Mouse (Mus musculus): ENCODE data around the gene Kcnj9. TPM values are rescaled to one million over a fixed set of nuclear protein-coding genes. Genes with fewer than 3 reads are reported as not detected.

Kcnj9 gene
- polyA plus RNA-seq, 1 experiment: not detected

DNA sequence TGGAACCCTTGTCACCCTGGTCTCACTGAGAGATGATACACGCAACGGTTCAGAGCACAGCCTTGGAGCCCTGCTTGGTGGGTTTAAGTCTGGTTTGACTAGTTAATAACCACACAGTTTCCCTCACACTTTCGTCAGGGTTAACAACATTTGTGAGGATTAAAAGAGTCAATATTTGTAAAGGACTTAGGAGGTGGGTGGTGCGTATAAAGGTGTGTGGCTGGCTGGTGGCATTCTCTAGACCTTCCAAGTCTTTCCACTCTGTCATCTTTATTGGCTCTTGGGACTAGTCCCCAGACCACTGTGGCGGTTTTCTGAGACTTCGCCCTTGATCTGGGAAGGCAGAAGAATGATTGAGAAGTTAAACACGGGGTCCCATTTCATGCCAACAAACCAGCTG, 15.7 kb upstream of the Kcnj9 start:
- H3K27me3 ChIP-seq (ENCODE audit: control insufficient read depth, insufficient read depth, low read length): peaks cover 26% of the 10 kb centered on the region
- WGBS: 23% methylated on average over 7 of the region's 7 CpGs
- no peaks in the 10 kb centered on the region; the same call in none of the 2 replicates for H3K4me1 ChIP-seq (ENCODE audit: control insufficient read depth, insufficient read depth, insufficient read length, low read length)
- no peak overlapping the region for H3K27ac ChIP-seq (ENCODE audit: insufficient read depth, low read depth, low read length)
- no peak overlapping the region for H3K4me3 ChIP-seq (ENCODE audit: low read depth, low read length)
- H3K36me3 ChIP-seq (ENCODE audit: control insufficient read depth, insufficient read depth, low read length): no peaks in the 10 kb centered on the region
- TF ChIP-seq POLR2A (IDR thresholded peaks at IDR 0.05; ENCODE audit: low read depth, low read length) (no peak), CTCF (IDR thresholded peaks at IDR 0.05; ENCODE audit: extremely low read depth, insufficient read length, insufficient replicate concordance, low read depth, low read length) (no peak)

DNA sequence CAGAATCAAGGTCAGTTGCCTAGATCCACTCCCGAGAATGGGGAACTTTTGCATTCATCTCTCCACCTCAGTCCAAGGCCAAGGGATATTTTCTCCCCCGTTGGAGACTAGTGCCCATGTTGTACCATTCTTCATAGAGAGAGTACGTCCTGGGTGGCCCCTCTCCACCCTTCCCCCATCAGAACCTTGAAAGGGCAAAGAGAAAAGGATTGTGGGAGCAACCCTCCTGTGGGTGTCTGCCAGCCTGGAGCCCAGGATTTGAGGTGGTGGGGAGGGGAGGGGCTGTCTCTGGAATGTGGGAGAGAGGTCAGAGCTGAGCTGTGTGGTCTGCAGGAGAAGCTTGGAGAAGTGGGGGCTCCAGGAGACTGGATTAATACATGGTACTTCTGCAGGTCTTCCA, 14.8 kb upstream of the Kcnj9 start:
- Histone ChIP-seq H3K4me3 (ENCODE audit: low read depth, low read length) (no peak overlapping the region), H3K4me1 (ENCODE audit: control insufficient read depth, insufficient read depth, insufficient read length, low read length) (no peaks in the 10 kb centered on the region; the same call in none of the 2 replicates), H3K27me3 (ENCODE audit: control insufficient read depth, insufficient read depth, low read length) (peaks cover 26% of the 10 kb centered on the region), H3K36me3 (ENCODE audit: control insufficient read depth, insufficient read depth, low read length) (no peaks in the 10 kb centered on the region), H3K27ac (ENCODE audit: insufficient read depth, low read depth, low read length) (no peak overlapping the region)
- TF ChIP-seq CTCF (IDR thresholded peaks at IDR 0.05; ENCODE audit: extremely low read depth, insufficient read length, insufficient replicate concordance, low read depth, low read length) (no peak), POLR2A (IDR thresholded peaks at IDR 0.05; ENCODE audit: low read depth, low read length) (no peak)
- WGBS: 53% methylated on average over 3 of the region's 3 CpGs

DNA sequence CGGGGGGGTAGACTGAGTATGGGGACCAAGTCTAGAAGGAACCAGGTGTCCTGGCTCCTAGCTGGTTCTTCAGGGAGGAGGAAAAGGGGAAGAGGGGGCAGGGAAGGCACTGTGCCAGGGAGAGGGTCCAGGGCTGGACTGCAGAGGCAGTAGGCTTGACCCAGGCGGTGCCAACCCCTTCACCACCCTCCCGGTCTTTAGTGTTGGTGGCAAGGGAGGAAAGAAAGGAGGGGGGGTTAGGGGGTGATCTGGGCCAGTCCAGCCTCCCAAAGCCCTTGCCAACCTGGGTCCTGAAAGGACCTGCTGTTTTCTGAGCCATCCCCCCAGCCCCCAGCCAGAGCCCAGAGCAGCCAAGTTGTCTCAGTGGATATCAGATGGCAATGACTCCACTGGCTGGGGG, 13.6 kb upstream of the Kcnj9 start:
- WGBS: 79% methylated on average over 3 of the region's 3 CpGs
- no peaks in the 10 kb centered on the region; the same call in none of the 2 replicates for H3K4me1 ChIP-seq (ENCODE audit: control insufficient read depth, insufficient read depth, insufficient read length, low read length)
- peaks cover 29% of the 10 kb centered on the region for H3K27me3 ChIP-seq (ENCODE audit: control insufficient read depth, insufficient read depth, low read length)
- peak overlapping the region; percentile 14; the same call in 1 of the 2 replicates for H3K4me3 ChIP-seq (ENCODE audit: low read depth, low read length)
- no peak overlapping the region for H3K27ac ChIP-seq (ENCODE audit: insufficient read depth, low read depth, low read length)
- no peak for TF ChIP-seq CTCF (IDR thresholded peaks at IDR 0.05; ENCODE audit: extremely low read depth, insufficient read length, insufficient replicate concordance, low read depth, low read length)
- TF ChIP-seq POLR2A (IDR thresholded peaks at IDR 0.05; ENCODE audit: low read depth, low read length): no peak
- no peaks in the 10 kb centered on the region for H3K36me3 ChIP-seq (ENCODE audit: control insufficient read depth, insufficient read depth, low read length)

DNA sequence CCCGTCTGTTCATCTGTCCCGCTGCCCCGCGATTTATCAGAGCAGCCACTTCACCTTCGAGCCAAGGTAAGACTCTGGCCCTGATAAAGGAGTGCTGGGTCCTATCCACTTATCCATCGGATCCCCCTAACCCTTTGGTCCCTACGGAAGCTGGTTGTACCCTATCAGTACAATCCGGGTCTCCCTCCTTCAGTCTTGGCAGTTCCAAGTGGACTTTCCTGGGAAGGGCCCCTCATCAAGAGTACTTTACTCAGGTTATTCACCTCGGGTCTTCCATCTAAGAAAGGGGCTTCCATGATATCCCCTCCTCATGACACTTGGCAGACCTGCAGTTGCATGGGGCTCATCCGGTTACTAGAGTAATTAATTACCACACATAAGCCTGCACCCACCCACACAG, 12.3 kb upstream of the Kcnj9 start:
- TF ChIP-seq POLR2A (IDR thresholded peaks at IDR 0.05; ENCODE audit: low read depth, low read length) (no peak), CTCF (IDR thresholded peaks at IDR 0.05; ENCODE audit: extremely low read depth, insufficient read length, insufficient replicate concordance, low read depth, low read length) (no peak)
- WGBS: 13% methylated on average over 10 of the region's 10 CpGs
- no peaks in the 10 kb centered on the region for H3K36me3 ChIP-seq (ENCODE audit: control insufficient read depth, insufficient read depth, low read length)
- no peaks in the 10 kb centered on the region; the same call in none of the 2 replicates for H3K4me1 ChIP-seq (ENCODE audit: control insufficient read depth, insufficient read depth, insufficient read length, low read length)
- peak overlapping the region; percentile 46 for H3K4me3 ChIP-seq (ENCODE audit: low read depth, low read length)
- H3K27ac ChIP-seq (ENCODE audit: insufficient read depth, low read depth, low read length): no peak overlapping the region
- H3K27me3 ChIP-seq (ENCODE audit: control insufficient read depth, insufficient read depth, low read length): peaks cover 32% of the 10 kb centered on the region

DNA sequence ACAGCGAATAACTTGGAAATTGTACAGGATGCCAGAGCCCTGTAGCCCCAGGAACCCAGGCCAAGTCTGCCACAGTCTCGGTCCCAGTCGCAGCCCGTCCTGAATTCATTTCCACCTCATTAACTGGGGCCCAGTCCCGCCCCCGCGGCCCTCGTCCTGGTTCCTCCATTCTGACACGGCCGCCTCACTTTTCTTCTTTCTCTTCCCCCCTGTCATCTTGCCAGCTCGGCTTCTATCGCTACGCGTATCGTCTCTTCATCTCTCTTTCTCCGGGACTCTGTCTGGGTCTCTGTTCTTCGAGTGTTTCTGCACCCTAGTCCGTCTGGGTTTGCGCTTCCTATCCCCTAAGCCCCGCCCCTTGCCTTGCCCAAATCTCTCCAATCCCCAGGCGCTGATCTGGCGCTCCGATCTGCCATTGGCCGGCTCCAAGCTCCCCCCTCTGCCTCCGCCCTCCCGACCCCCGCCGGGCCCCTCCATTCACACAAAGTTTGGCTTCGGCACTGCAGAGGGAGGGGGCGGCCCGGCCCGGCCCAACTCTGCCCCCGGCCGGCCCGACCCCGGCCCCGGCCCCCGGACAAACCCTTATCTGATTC, 11.7 kb upstream of the Kcnj9 start, which contains the start of gene Kcnj10:
Gene Kcnj10, plus strand, starts transcription at position 482 of the 593 bp plus-strand sequence.
- peaks cover 32% of the 10 kb centered on the region for H3K27me3 ChIP-seq (ENCODE audit: control insufficient read depth, insufficient read depth, low read length)
- H3K4me3 ChIP-seq (ENCODE audit: low read depth, low read length): peak within 1 kb of the TSS; percentile 46
- no peaks in the 10 kb centered on the region for H3K36me3 ChIP-seq (ENCODE audit: control insufficient read depth, insufficient read depth, low read length)
- 3% methylated on average over 38 of the region's 38 CpGs for WGBS
- no peak within 1 kb of the TSS for H3K27ac ChIP-seq (ENCODE audit: insufficient read depth, low read depth, low read length)
- no peaks in the 10 kb centered on the region; the same call in 1 of the 2 replicates for H3K4me1 ChIP-seq (ENCODE audit: control insufficient read depth, insufficient read depth, insufficient read length, low read length)
- TF ChIP-seq CTCF (IDR thresholded peaks at IDR 0.05; ENCODE audit: extremely low read depth, insufficient read length, insufficient replicate concordance, low read depth, low read length): no peak

DNA sequence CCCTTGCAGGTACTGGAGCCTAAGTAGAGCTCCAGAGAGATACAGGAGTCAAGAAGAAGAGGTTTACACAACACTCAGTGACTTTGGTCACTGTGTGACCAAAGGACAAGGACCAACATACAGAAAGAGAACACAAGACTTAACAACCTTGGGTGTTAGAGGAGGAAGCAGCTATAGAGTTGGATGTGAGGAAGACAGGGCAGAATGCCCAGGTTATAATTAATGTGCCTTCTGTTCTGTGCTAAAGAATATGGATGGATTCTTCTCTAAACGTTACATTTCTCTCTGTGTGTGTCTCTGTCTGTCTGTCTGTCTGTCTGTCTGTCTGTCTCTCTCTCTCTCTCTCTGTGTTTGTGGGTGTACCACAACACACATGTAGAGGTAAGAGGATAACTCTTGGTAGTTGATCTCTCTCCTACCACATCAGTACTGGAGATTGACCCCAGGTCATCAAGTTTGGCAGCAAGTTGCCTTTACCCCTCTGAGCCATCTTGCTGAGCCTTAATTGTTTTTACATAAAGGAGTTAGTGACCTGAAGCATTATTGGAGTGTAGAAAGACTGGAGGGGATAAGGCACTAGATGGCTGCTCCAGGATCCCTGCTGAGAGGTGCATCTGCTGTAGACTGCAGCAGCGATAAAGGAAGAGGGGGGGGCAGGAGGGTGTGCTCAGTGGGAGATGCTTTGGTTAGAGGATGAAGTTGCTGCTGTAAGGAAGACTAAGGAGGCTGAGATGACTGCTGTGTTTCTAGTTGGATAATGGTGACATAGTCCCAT, 8.5 kb upstream of the Kcnj9 start:
- WGBS: 48% methylated on average over 2 of the region's 2 CpGs
- no peak for TF ChIP-seq POLR2A (IDR thresholded peaks at IDR 0.05; ENCODE audit: low read depth, low read length)
- no peak for TF ChIP-seq CTCF (IDR thresholded peaks at IDR 0.05; ENCODE audit: extremely low read depth, insufficient read length, insufficient replicate concordance, low read depth, low read length)
- Histone ChIP-seq H3K4me1 (ENCODE audit: control insufficient read depth, insufficient read depth, insufficient read length, low read length) (no peaks in the 10 kb centered on the region; the same call in 1 of the 2 replicates), H3K36me3 (ENCODE audit: control insufficient read depth, insufficient read depth, low read length) (no peaks in the 10 kb centered on the region), H3K27ac (ENCODE audit: insufficient read depth, low read depth, low read length) (no peak overlapping the region), H3K27me3 (ENCODE audit: control insufficient read depth, insufficient read depth, low read length) (peaks cover 37% of the 10 kb centered on the region), H3K4me3 (ENCODE audit: low read depth, low read length) (no peak overlapping the region)

DNA sequence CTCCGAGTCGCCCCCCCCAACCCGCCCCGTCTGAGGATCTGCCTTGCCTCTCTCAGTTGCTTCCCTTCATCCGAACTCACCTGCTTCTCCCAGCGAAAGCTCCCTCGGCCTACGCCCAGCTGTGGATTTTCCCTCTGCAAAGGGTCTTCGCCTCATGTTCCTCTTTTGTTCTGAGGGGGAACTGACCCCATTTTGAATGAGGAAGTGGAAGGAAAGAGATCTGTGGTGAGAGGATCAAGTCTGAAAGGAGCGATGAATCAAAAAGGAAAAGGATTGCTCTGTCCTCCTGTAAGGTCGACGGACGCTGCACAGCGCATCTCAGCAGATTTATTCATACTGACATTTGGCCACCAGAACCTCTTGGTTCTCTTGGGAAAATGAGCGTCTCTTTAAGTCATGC, 6.7 kb upstream of the Kcnj9 start:
- no peak overlapping the region for H3K4me3 ChIP-seq (ENCODE audit: low read depth, low read length)

More for the DNA sequence above, 6.7 kb upstream of the Kcnj9 start:
- Histone ChIP-seq H3K4me1 (ENCODE audit: control insufficient read depth, insufficient read depth, insufficient read length, low read length) (no peaks in the 10 kb centered on the region), H3K36me3 (ENCODE audit: control insufficient read depth, insufficient read depth, low read length) (no peaks in the 10 kb centered on the region), H3K27me3 (ENCODE audit: control insufficient read depth, insufficient read depth, low read length) (peaks cover 21% of the 10 kb centered on the region), H3K27ac (ENCODE audit: insufficient read depth, low read depth, low read length) (no peak overlapping the region)
- 71% methylated on average over 15 of the region's 15 CpGs for WGBS
- TF ChIP-seq POLR2A (IDR thresholded peaks at IDR 0.05; ENCODE audit: low read depth, low read length) (no peak), CTCF (IDR thresholded peaks at IDR 0.05; ENCODE audit: extremely low read depth, insufficient read length, insufficient replicate concordance, low read depth, low read length) (no peak)
